Mouse (Mus musculus): ENCODE results near the gene Aip. TPM values are rescaled to one million over a fixed set of nuclear protein-coding genes. Genes with fewer than 3 reads are reported as not detected.
A peak's percentile ranks its signal among the peaks of the same experiment; 100 is the strongest.

The Aip gene
- 23.9 and 25.1 TPM in 2 replicates for polyA plus RNA-seq (2012)

DNA sequence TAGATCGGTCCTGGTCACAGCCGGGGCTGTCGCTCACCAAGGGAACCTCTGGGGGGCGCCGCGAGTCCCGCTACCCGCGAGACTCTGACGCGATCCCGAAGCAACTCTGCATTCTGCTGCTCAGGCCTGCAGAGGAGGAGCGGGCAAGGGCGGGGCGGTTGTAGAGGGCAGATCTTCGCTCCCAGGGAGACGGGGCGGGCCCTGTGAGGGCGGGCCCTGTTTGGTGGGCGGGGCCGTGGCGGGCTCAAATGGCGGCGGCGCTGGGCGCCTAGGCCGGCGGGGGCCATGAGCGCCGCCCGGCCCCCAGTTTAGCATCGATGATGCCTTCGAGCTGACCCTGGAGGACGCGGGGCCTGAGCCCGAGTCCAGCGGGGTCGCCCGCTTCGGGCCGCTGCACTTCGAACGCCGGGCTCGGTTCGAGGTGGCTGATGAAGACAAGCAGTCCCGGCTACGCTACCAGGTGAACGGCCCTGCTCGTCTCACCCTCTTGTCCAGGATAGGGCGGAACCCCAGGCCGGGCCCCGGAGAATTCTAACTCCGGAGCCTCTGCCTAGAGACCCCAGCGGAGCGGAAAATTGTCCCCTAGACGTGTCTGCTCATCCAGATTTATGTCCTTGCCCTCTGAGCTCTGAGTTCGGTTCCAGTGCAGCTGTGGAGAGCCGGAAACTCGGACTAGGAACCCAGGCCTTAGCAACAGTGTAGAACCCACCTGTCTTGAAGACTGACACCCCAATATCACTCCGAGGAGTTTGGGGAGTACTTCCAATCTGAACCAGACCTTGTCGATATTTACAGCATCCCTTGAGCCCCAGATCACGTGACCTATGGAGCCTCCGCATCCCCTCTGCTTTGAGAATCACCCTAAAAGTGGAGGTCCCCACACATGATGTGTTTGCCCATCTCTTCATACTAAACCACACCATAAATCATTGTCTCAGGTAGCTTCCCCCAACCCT lies at the start of gene Aip:
Gene Aip (minus strand): TSS at position 118 of the 956 bp plus-strand sequence.
- peaks cover 89% of the 10 kb centered on the region for H3K4me1 ChIP-seq (ENCODE audit: control insufficient read depth)
- TF ChIP-seq GATA1 (IDR thresholded peaks at IDR 0.05; ENCODE audit: low read length) (no peak), TAL1 (IDR thresholded peaks at IDR 0.05; ENCODE audit: low read length) (no peak)
- H3K27me3 ChIP-seq (ENCODE audit: control insufficient read depth): no peaks in the 10 kb centered on the region
- H3K9me3 ChIP-seq (ENCODE audit: control insufficient read depth, low read length): peaks cover 4% of the 10 kb centered on the region
- H3K36me3 ChIP-seq (ENCODE audit: control insufficient read depth): peaks cover 44% of the 10 kb centered on the region
- peak within 1 kb of the TSS; percentile 86 for H3K4me3 ChIP-seq (replicated peaks)

DNA sequence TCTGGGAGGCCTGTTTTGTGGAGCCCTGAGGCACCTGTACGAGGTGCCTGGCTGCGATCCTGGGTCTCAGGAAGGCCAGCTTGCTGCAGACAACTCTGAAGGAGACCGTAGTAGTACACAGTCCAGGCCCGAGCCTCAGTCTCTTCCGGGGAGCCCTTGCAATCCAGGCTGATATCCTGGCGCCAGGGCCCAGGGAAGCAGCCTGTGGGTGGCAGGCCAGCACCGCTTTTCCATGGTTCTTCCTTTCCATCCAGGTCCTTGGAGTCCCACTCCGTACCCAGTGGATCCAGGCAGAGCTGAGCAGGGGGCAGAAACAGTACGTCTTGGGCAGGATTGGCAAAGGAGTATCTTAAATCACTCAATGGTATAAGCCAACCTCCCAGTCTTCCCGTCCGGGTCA lies 47.3 kb upstream of the Aip start:
- H3K4me1 ChIP-seq (ENCODE audit: control insufficient read depth): peaks cover 44% of the 10 kb centered on the region
- H3K4me3 ChIP-seq (replicated peaks): no peak overlapping the region
- no peak for TF ChIP-seq GATA1 (IDR thresholded peaks at IDR 0.05; ENCODE audit: low read length)
- no peak for TF ChIP-seq TAL1 (IDR thresholded peaks at IDR 0.05; ENCODE audit: low read length)
- H3K27me3 ChIP-seq (ENCODE audit: control insufficient read depth): peaks cover 29% of the 10 kb centered on the region
- H3K36me3 ChIP-seq (ENCODE audit: control insufficient read depth): no peaks in the 10 kb centered on the region
- H3K9me3 ChIP-seq (ENCODE audit: control insufficient read depth, low read length): no peaks in the 10 kb centered on the region; the same call in 1 of the 2 replicates

DNA sequence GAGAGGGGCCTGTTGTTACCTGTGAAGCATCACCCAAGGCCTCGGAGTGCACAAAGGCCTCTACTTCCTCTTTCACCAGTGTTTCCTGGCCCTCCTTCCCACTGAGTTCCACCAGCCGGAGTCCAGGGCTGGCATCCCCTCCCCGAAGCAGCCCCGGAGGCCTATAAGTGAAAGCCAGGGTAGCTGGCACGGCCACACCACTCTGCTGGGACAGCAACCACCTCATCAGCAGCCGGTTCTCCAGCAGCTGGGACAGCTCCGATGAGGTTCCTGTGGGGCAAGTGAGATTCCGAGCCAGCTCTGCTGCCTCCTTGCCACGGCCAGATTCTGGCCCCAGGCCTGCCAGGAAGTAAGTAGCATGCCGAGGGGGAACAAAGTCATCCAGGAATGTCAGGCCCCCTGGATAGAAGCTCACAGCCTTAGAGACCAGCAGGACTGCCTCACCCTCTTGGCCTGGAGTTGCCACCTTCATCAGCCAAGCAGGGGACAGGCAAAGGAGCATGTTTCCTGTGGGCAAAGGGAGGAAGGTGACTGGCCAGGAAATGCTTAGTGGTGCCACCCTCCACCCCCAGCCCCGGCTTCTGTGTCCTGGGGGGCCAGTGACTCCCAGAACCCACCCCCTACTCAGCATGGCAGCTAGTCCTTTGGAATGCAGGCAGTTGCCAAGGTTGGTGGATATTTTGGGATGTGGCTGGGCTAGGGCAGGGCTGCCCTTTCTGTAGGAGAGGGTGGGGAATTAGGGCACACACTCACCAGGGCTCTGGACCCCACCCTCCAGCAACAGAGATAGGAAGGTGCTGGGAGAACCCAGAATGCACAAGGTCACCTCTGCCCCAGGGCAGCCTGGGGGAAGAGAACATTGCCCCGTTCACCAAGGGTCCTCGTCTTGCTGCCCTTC lies 46.0 kb upstream of the Aip start:
- Histone ChIP-seq H3K9me3 (ENCODE audit: control insufficient read depth, low read length) (no peaks in the 10 kb centered on the region; the same call in 1 of the 2 replicates), H3K27me3 (ENCODE audit: control insufficient read depth) (peaks cover 23% of the 10 kb centered on the region), H3K4me1 (ENCODE audit: control insufficient read depth) (peaks cover 52% of the 10 kb centered on the region), H3K4me3 (replicated peaks) (no peak overlapping the region), H3K36me3 (ENCODE audit: control insufficient read depth) (no peaks in the 10 kb centered on the region)
- TF ChIP-seq GATA1 (IDR thresholded peaks at IDR 0.05; ENCODE audit: low read length) (no peak), TAL1 (IDR thresholded peaks at IDR 0.05; ENCODE audit: low read length) (no peak)

GRCm38 (mm10) chr19:4170723-4171392 lies 45.2 kb upstream of the Aip start:
- Histone ChIP-seq H3K36me3 (ENCODE audit: control insufficient read depth) (no peaks in the 10 kb centered on the region), H3K9me3 (ENCODE audit: control insufficient read depth, low read length) (no peaks in the 10 kb centered on the region; the same call in 1 of the 2 replicates), H3K4me1 (ENCODE audit: control insufficient read depth) (peaks cover 55% of the 10 kb centered on the region), H3K4me3 (replicated peaks) (no peak overlapping the region), H3K27me3 (ENCODE audit: control insufficient read depth) (peaks cover 19% of the 10 kb centered on the region)
- TF ChIP-seq GATA1 (IDR thresholded peaks at IDR 0.05; ENCODE audit: low read length) (no peak), TAL1 (IDR thresholded peaks at IDR 0.05; ENCODE audit: low read length) (no peak)

GRCm38 (mm10) chr19:4169810-4170209 lies 44.2 kb upstream of the Aip start:
- H3K36me3 ChIP-seq (ENCODE audit: control insufficient read depth): no peaks in the 10 kb centered on the region
- peaks cover 51% of the 10 kb centered on the region for H3K4me1 ChIP-seq (ENCODE audit: control insufficient read depth)
- H3K4me3 ChIP-seq (replicated peaks): peak overlapping the region; percentile 77
- H3K9me3 ChIP-seq (ENCODE audit: control insufficient read depth, low read length): no peaks in the 10 kb centered on the region; the same call in 1 of the 2 replicates
- peaks cover 10% of the 10 kb centered on the region for H3K27me3 ChIP-seq (ENCODE audit: control insufficient read depth)
- TF ChIP-seq TAL1 (IDR thresholded peaks at IDR 0.05; ENCODE audit: low read length) (no peak), GATA1 (IDR thresholded peaks at IDR 0.05; ENCODE audit: low read length) (no peak)

DNA sequence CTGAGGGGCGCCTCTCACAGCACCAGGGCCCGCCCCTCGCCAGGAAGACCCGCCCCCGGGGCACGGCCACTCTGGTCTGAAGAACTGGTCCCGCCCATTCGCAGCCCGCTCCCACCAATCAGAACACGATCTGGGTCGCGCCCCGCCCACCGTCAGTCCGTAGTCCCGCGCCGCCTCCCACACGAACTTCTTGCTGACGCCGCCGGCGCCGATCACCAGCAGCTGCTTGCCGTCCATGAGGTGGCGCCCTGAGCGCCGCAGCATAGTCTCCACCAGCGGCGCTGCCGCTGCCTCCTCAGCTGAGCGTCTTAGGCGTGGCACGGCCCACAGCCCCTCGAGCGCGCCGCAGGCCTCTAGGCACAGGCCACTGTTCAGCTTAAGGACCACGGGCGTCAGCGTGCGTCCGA lies 43.7 kb upstream of the Aip start:
- Histone ChIP-seq H3K9me3 (ENCODE audit: control insufficient read depth, low read length) (no peaks in the 10 kb centered on the region; the same call in 1 of the 2 replicates), H3K4me1 (ENCODE audit: control insufficient read depth) (peaks cover 53% of the 10 kb centered on the region), H3K27me3 (ENCODE audit: control insufficient read depth) (peaks cover 6% of the 10 kb centered on the region), H3K36me3 (ENCODE audit: control insufficient read depth) (no peaks in the 10 kb centered on the region), H3K4me3 (replicated peaks) (peak overlapping the region; percentile 77)
- no peak for TF ChIP-seq GATA1 (IDR thresholded peaks at IDR 0.05; ENCODE audit: low read length)

- peaks cover 6% of the 10 kb centered on the region for H3K27me3 ChIP-seq (ENCODE audit: control insufficient read depth)
- H3K4me1 ChIP-seq (ENCODE audit: control insufficient read depth): peaks cover 69% of the 10 kb centered on the region
- H3K9me3 ChIP-seq (ENCODE audit: control insufficient read depth, low read length): no peaks in the 10 kb centered on the region; the same call in 1 of the 2 replicates
- H3K36me3 ChIP-seq (ENCODE audit: control insufficient read depth): peaks cover 4% of the 10 kb centered on the region
- H3K4me3 ChIP-seq (replicated peaks): no peak overlapping the region
- no peak for TF ChIP-seq GATA1 (IDR thresholded peaks at IDR 0.05; ENCODE audit: low read length)
Observed at GRCm38 (mm10) chr19:4166678-4167476, 41.2 kb upstream of the Aip start.

DNA sequence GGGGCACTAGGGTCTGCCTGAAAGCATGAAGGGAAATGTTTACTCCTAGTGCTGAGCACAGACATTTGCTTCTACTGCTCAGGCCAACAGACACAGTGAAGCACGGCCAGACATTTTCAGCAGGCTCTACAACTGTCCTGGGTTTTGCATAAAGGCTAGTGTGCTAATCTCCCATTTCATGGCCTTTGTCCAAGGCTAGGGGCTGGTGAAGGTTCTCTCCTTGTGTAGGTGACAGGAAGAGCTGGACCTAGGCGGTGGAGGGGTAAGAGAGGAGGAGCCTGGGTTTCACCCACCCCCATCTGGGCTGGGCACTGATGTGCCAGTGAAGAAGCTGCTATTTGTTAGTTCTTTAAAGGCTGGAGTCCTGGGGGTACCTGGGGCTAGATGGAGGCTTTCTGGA lies 39.1 kb upstream of the Aip start:
- Histone ChIP-seq H3K4me1 (ENCODE audit: control insufficient read depth) (peaks cover 61% of the 10 kb centered on the region), H3K27me3 (ENCODE audit: control insufficient read depth) (no peaks in the 10 kb centered on the region), H3K36me3 (ENCODE audit: control insufficient read depth) (peaks cover 23% of the 10 kb centered on the region), H3K9me3 (ENCODE audit: control insufficient read depth, low read length) (no peaks in the 10 kb centered on the region; the same call in 1 of the 2 replicates), H3K4me3 (replicated peaks) (no peak overlapping the region)
- TF ChIP-seq GATA1 (IDR thresholded peaks at IDR 0.05; ENCODE audit: low read length): no peak
- TF ChIP-seq TAL1 (IDR thresholded peaks at IDR 0.05; ENCODE audit: low read length): no peak

Measured in erythroblast, embryonic 14.5 days (primary cell).